Mouse (Mus musculus): ENCODE measurements around the gene Ccdc182.

DNA sequence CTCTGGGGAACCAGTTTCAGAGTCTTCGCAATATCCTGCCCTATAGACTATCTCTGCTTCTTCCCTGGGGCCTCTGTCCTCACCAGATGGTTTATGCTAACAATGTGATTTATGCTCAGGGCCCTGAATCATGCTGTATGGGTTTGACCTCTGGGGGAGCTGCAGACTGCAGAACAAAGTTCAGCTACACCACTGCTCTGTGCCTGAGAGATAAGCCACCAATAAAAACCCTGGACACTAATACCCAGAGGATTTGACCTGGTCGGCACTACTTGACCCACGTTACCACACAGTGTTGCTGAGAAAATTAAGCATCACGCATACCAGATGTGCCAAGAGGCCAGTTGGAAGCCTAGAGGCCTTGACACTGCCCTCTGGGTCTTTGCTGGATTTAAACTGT is 3.7 kb downstream of the Ccdc182 start:
- TF ChIP-seq CTCF (IDR thresholded peaks at IDR 0.05; ENCODE audit: low read depth) (peak; percentile 61), EP300 (optimal IDR thresholded peaks at IDR 0.05) (no peak)

All from stomach, postnatal 0 days (tissue).